Mouse (Mus musculus): ENCODE results near the gene Gm11034. TPM values are rescaled to one million over a fixed set of nuclear protein-coding genes. Genes with fewer than 3 reads are reported as not detected.

Gm11034 gene
- polyA plus RNA-seq (2015; fragmentation: Nextera tagmentation; extraction: Ambion mirVana), result not detected in 2 replicates

DNA sequence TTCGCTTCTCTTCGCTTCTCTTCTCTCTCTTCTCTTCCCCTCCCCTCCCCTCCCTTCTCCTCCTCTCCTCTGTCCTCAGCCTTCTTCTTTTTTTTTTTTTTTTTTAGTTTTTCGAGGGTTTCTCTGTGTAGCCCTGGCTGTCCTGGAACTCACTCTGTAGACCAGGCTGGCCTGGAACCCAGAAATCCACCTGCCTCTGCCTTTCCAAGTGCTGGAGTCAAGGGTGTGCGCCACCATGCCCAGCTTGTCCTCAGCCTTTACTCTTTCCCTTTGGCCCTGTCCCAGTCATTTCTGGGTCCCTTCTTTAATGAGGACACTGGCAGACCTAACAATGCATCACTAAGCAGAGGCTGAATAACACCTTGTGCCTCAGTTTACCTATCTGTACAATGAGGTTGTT lies at the start of gene Gm11034:
TSS of gene Gm11034 (minus strand) at position 101 of the 400 bp plus-strand sequence.

GRCm38 (mm10) chr8:72239499-72240402 lies 26.3 kb upstream of the Gm11034 start, which contains the start of gene Ap1m1:
Gene Ap1m1 (plus strand): TSS chr8:72240018.

GRCm38 (mm10) chr8:72219541-72220363 lies 6.3 kb upstream of the Gm11034 start, which contains the start of gene Fam32a:
Gene Fam32a (plus strand): TSS chr8:72219730.

GRCm38 (mm10) chr8:72212751-72213150 lies 685 bp downstream of the Gm11034 start, which contains the start of gene Cib3:
Gene Cib3 (minus strand): TSS chr8:72212837.

DNA sequence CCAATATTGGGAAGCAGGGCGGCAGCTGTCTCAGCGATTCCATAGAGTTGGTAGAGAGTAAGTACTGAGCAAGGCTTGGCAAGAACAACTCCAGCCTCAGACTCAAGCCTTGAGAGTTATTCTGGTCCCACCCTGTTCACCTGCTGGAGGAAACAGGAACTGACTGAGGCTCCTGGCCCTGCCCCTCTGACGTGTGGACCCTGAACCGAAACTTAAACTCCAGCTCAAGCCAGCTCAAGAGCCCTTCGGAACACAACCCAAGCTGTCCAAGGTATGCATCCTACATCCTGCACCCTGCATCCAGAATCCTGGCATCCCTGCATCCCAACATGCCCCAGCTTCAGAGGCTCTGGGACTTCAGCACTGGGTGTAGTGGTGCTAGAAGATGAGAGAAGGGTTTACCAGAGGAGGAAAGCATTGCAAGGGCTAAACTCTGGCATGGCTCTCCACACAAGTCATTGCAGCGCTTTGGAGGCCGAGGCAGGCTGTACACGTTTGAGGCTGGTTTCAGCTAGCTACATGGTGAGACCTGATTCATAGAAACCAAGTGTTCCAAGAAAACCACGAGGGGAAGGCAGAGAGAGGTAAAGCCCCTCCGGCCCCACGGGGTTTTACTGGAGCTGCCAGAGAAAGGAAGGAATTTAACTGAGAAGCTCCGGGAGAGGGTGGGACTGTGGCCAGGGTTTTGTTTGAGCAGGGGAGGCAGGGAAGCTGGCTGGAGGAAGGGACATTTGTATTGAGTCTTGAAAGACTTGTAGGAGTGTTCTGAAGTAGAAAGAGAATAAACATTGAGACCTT lies 23.8 kb downstream of the Gm11034 start, which contains the start of gene Hsh2d:
TSS of gene Hsh2d (plus strand) at position 222 of the 798 bp plus-strand sequence.

Other genes with a start within 250 kb of the Gm11034 start
- 0.60 and 0.94 TPM in 2 replicates for gene Cyp4f18, start 204.0 kb downstream of the Gm11034 start, polyA plus RNA-seq (2015; fragmentation: Nextera tagmentation; extraction: Ambion mirVana)
- gene Olfr372, start 172.4 kb downstream of the Gm11034 start, polyA plus RNA-seq (2015; fragmentation: Nextera tagmentation; extraction: Ambion mirVana), result not detected in 2 replicates
- not detected in 2 replicates for gene Olfr373, start 130.5 kb downstream of the Gm11034 start, polyA plus RNA-seq (2015; fragmentation: Nextera tagmentation; extraction: Ambion mirVana)
- not detected in 2 replicates for gene Olfr374, start 106.6 kb downstream of the Gm11034 start, polyA plus RNA-seq (2015; fragmentation: Nextera tagmentation; extraction: Ambion mirVana)
- gene Tpm4, start 78.7 kb downstream of the Gm11034 start, polyA plus RNA-seq (2015; fragmentation: Nextera tagmentation; extraction: Ambion mirVana), result 177 and 260 TPM in 2 replicates
- gene Rab8a, start 52.4 kb downstream of the Gm11034 start, polyA plus RNA-seq (2015; fragmentation: Nextera tagmentation; extraction: Ambion mirVana), result 39.1 and 45.6 TPM in 2 replicates
- not detected in 2 replicates for gene Hsh2d, start 24.0 kb downstream of the Gm11034 start, polyA plus RNA-seq (2015; fragmentation: Nextera tagmentation; extraction: Ambion mirVana)
- gene Cib3, start 799 bp downstream of the Gm11034 start, polyA plus RNA-seq (2015; fragmentation: Nextera tagmentation; extraction: Ambion mirVana), result not detected in 2 replicates
- gene Fam32a, start 6.1 kb upstream of the Gm11034 start, polyA plus RNA-seq (2015; fragmentation: Nextera tagmentation; extraction: Ambion mirVana), result 29.4 and 32.5 TPM in 2 replicates
- 42.9 and 47.7 TPM in 2 replicates for gene Ap1m1, start 26.4 kb upstream of the Gm11034 start, polyA plus RNA-seq (2015; fragmentation: Nextera tagmentation; extraction: Ambion mirVana)
- 8.8 and 10.3 TPM in 2 replicates for gene Gm10282, start 91.6 kb upstream of the Gm11034 start, polyA plus RNA-seq (2015; fragmentation: Nextera tagmentation; extraction: Ambion mirVana)
- 13.8 and 18.6 TPM in 2 replicates for gene Klf2, start 105.4 kb upstream of the Gm11034 start, polyA plus RNA-seq (2015; fragmentation: Nextera tagmentation; extraction: Ambion mirVana)
- gene Eps15l1, start 207.8 kb upstream of the Gm11034 start, polyA plus RNA-seq (2015; fragmentation: Nextera tagmentation; extraction: Ambion mirVana), result 20.2 and 21.3 TPM in 2 replicates
- gene Calr3, start 230.2 kb upstream of the Gm11034 start, polyA plus RNA-seq (2015; fragmentation: Nextera tagmentation; extraction: Ambion mirVana), result 1.3 and 1.5 TPM in 2 replicates
- gene 1700030K09Rik, start 230.2 kb upstream of the Gm11034 start, polyA plus RNA-seq (2015; fragmentation: Nextera tagmentation; extraction: Ambion mirVana), result 5.5 and 6.5 TPM in 2 replicates